Mouse (Mus musculus): Measurements from ENCODE around the gene Spaca9. TPM values are rescaled to one million over a fixed set of nuclear protein-coding genes. Genes with fewer than 3 reads are reported as not detected.

The Spaca9 gene
- total RNA-seq, 2 experiments from 2014 or later, result 5.7 to 8.4 TPM

DNA sequence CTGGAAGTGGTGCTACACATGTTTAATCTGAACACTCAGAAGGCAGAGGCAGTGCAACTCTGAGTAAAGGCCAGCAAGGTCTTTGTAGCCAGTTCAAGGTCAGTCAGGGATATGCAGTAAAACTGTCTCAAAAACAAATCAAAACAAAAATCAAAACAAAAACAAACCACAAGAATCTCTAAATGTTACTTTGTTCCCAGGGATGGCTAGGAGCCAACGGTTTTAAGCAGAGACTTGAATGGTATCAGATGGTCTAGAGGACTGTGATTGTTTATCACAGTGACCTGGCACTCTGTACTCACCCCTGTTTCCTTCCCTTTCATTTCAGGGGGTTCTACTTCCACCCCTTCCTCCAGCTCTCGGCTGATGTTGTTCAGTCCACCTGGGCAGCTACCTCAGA is 28.1 kb downstream of the Spaca9 start:
- no peak for ATAC-seq (replicated peaks; ENCODE audit: poor library complexity)

GRCm38 (mm10) chr2:28665818-28666217 is 33.7 kb downstream of the Spaca9 start:
- ATAC-seq (replicated peaks; ENCODE audit: poor library complexity), result no peak

DNA sequence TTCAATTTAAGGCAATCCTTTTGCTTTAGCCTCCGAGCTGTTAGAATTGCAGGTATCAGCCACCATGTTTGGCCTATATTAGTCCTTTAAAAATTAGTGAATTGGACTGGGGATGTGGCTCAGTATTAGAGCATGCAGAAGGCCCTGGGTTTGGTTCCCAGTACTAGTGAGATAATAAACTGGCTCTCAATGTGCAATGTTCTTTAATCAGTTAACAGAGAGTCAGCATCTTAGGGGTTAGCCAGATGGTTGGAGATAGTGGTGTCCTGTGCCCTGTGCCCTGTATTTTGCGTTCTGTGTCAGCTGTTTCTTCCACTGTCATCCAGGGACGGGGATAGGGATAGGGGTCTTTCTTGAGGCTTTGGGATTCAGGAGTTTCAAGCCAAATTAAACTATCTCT is 36.6 kb downstream of the Spaca9 start:
- ATAC-seq (replicated peaks; ENCODE audit: poor library complexity), result peak; percentile 39; the same call in 1 of the 2 replicates

- no peak for ATAC-seq (replicated peaks; ENCODE audit: poor library complexity)
Measured at GRCm38 (mm10) chr2:28656216-28656615, 43.3 kb downstream of the Spaca9 start.

- ATAC-seq (replicated peaks; ENCODE audit: poor library complexity), result peak; percentile 74
Measured at GRCm38 (mm10) chr2:28654295-28654694, 45.2 kb downstream of the Spaca9 start.

DNA sequence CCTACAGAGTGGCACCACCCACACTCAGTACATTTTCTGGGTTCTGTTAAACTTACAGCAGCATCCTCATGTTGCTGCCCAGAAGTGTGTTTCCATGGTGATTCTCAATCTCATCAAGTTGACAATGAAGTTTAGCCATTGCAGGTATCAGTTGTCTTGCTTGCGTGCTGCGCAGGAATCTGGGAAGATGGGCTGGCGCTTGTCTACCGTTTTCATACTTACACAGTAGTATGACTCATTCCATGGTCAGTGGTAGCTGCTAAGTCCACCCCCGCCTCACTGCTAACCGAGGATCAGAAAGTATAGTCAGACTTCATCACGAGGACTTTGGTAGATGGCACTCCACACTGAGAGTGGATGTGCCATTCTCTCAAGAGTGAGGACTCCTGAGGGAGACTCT is 46.2 kb downstream of the Spaca9 start:
- no peak for ATAC-seq (replicated peaks; ENCODE audit: poor library complexity)

GRCm38 (mm10) chr2:28650526-28650925 is 49.0 kb downstream of the Spaca9 start:
- ATAC-seq (replicated peaks; ENCODE audit: poor library complexity), result no peak

DNA sequence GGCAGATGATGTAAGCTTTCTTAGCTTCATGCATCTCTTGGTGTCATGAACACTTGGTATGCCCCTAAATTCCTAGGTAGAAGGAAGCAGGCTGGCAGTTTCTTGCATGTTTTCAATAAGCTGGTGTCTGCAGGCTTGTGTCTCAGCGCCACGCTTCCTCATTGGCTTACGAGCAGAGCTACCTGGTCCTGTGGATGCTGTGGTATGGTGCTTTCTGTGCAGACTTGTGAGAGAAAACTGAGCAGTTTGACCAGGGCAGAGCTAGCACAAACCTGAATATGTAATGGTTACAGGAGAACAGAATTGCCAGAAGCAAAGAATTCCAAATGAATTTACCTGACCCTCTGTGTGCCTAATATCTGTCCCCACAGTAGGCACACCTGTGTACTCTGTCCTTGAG is 56.4 kb downstream of the Spaca9 start:
- ATAC-seq (replicated peaks; ENCODE audit: poor library complexity), result no peak

Other genes starting within 250 kb of the Spaca9 start
- gene 1700007K13Rik, start 233.4 kb downstream of the Spaca9 start, total RNA-seq (2015), result not detected in 2 replicates
- not detected in 2 replicates for gene 1700007K13Rik, start 233.4 kb downstream of the Spaca9 start, total RNA-seq (2017)
- gene Mrps2, start 231.7 kb downstream of the Spaca9 start, total RNA-seq (2015), result 64.8 and 71.0 TPM in 2 replicates
- 31.2 and 32.5 TPM in 2 replicates for gene Mrps2, start 231.7 kb downstream of the Spaca9 start, total RNA-seq (2017)
- not detected in 2 replicates for gene Gbgt1, start 202.8 kb downstream of the Spaca9 start, total RNA-seq (2015)
- not detected in 2 replicates for gene Gbgt1, start 202.8 kb downstream of the Spaca9 start, total RNA-seq (2017)
- gene Gm10134, start 193.6 kb downstream of the Spaca9 start, total RNA-seq (2015), result not detected in 2 replicates
- gene Gm10134, start 193.6 kb downstream of the Spaca9 start, total RNA-seq (2017), result not detected in 2 replicates
- gene Ralgds, start 186.6 kb downstream of the Spaca9 start, total RNA-seq (2015), result 3.4 and 7.4 TPM in 2 replicates
- 3.2 and 3.3 TPM in 2 replicates for gene Ralgds, start 186.6 kb downstream of the Spaca9 start, total RNA-seq (2017)
- not detected in 2 replicates for gene Cel, start 136.3 kb downstream of the Spaca9 start, total RNA-seq (2015)
- not detected in 2 replicates for gene Cel, start 136.3 kb downstream of the Spaca9 start, total RNA-seq (2017)
- 16.2 and 19.1 TPM in 2 replicates for gene Gtf3c5, start 116.0 kb downstream of the Spaca9 start, total RNA-seq (2015)
- gene Gtf3c5, start 116.0 kb downstream of the Spaca9 start, total RNA-seq (2017), result 11.0 and 13.0 TPM in 2 replicates
- 15.6 and 28.3 TPM in 2 replicates for gene Gfi1b, start 77.7 kb downstream of the Spaca9 start, total RNA-seq (2015)
- 10.3 and 13.1 TPM in 2 replicates for gene Gfi1b, start 77.7 kb downstream of the Spaca9 start, total RNA-seq (2017)
- 9.4 and 10.3 TPM in 2 replicates for gene Tsc1, start 58.5 kb downstream of the Spaca9 start, total RNA-seq (2015)
- 7.1 and 12.1 TPM in 2 replicates for gene Tsc1, start 58.5 kb downstream of the Spaca9 start, total RNA-seq (2017)
- gene Ak8, start 437 bp upstream of the Spaca9 start, total RNA-seq (2015), result 0.30 and 0.93 TPM in 2 replicates
- 0.24 and 0.33 TPM in 2 replicates for gene Ak8, start 437 bp upstream of the Spaca9 start, total RNA-seq (2017)
- 13.7 and 14.9 TPM in 2 replicates for gene Gtf3c4, start 140.6 kb upstream of the Spaca9 start, total RNA-seq (2015)
- 23.2 and 25.4 TPM in 2 replicates for gene Gtf3c4, start 140.6 kb upstream of the Spaca9 start, total RNA-seq (2017)
- gene Ddx31, start 140.7 kb upstream of the Spaca9 start, total RNA-seq (2015), result 9.7 and 10.6 TPM in 2 replicates
- gene Ddx31, start 140.7 kb upstream of the Spaca9 start, total RNA-seq (2017), result 15.2 and 17.0 TPM in 2 replicates
- not detected in 2 replicates for gene Barhl1, start 216.9 kb upstream of the Spaca9 start, total RNA-seq (2015)
- gene Barhl1, start 216.9 kb upstream of the Spaca9 start, total RNA-seq (2017), result 0.24 TPM in 1 of 2 replicates, not detected in the other